Mouse (Mus musculus) heart, embryonic 15.5 days (tissue): ENCODE data around the gene Tekt1. TPM values are rescaled to one million over a fixed set of nuclear protein-coding genes. Genes with fewer than 3 reads are reported as not detected.

Experiments used
- ATAC-seq: fragments of 200-750 bp; cut with Nextera tagmentation; replicated peaks from 2 replicates; pipeline ENCODE4 v1.8.0; 2017; ENCODE audit warnings: low read depth, moderate TSS enrichment; ENCODE audit not compliant: insufficient number of reproducible peaks, insufficient read depth, low FRiP score
- H3K27ac ChIP-seq: fragments of 300-500 bp; sonication (generic); 2 replicates; pipeline ENCODE4 v1.5.1; 2015; ENCODE audit warnings: mild to moderate bottlenecking, inconsistent platforms
- H3K27me3 ChIP-seq: fragments of 300-500 bp; sonication (generic); 2 replicates; pipeline ENCODE4 v1.6.1; 2015; ENCODE audit warnings: inconsistent platforms
- H3K36me3 ChIP-seq: fragments of 300-500 bp; sonication (generic); 2 replicates; pipeline ENCODE4 v1.6.1; 2015; ENCODE audit warnings: mild to moderate bottlenecking, inconsistent platforms
- H3K4me1 ChIP-seq: fragments of 300-500 bp; sonication (generic); replicated peaks from 2 replicates; pipeline ENCODE4 v1.6.1; 2015; ENCODE audit warnings: inconsistent platforms
- H3K4me2 ChIP-seq: fragments of 300-500 bp; sonication (generic); 2 replicates; pipeline ENCODE4 v1.6.1; 2015; ENCODE audit warnings: inconsistent platforms, mild to moderate bottlenecking, moderate library complexity
- H3K4me3 ChIP-seq: fragments of 300-500 bp; sonication (generic); 2 replicates; pipeline ENCODE4 v1.5.1; 2015; ENCODE audit warnings: mild to moderate bottlenecking, inconsistent platforms
- H3K9ac ChIP-seq: fragments of 300-500 bp; sonication (generic); 2 replicates; pipeline ENCODE4 v1.6.1; 2015; ENCODE audit warnings: mild to moderate bottlenecking, inconsistent platforms
- H3K9me3 ChIP-seq: fragments of 300-500 bp; sonication (generic); replicated peaks from 2 replicates; pipeline ENCODE4 v1.6.1; 2016; ENCODE audit warnings: inconsistent platforms
- WGBS: fragments of 180-500 bp; shearing (Covaris S2); methylation state at CpG from one replicate; pipeline ENCODE4 v1.1.7; 2015; ENCODE audit warnings: mixed read lengths; 5-methylcytosine and 5-hydroxymethylcytosine counted together
- polyA plus RNA-seq: library from polyadenylated mRNA; unstranded; fragments of >200 nt; fragmentation: Nextera tagmentation; extraction: Ambion mirVana; gene quantifications from 2 replicates; pipeline ENCODE4 v1.2.1, GENCODE M21; 2015

The Tekt1 gene
- polyA plus RNA-seq, 1 experiment from 2014 or later = 0.72 TPM

GRCm38 (mm10) chr11:72402969-72403368, 40.7 kb upstream of the Tekt1 start:
- H3K36me3 ChIP-seq = peaks cover 43% of the 10 kb centered on the region

GRCm38 (mm10) chr11:72402017-72402416, 39.8 kb upstream of the Tekt1 start:
- WGBS = 43% methylated on average over 5 of the region's 5 CpGs
- no peak for ATAC-seq
- Histone ChIP-seq H3K9me3 (no peaks in the 10 kb centered on the region), H3K4me1 (peaks cover 76% of the 10 kb centered on the region), H3K4me3 (no peak overlapping the region), H3K4me2 (no peak overlapping the region), H3K27ac (peak overlapping the region; percentile 43), H3K9ac (no peak overlapping the region), H3K36me3 (peaks cover 43% of the 10 kb centered on the region), H3K27me3 (no peaks in the 10 kb centered on the region)

More at GRCm38 (mm10) chr11:72402969-72403368, 40.7 kb upstream of the Tekt1 start:
- H3K4me2 ChIP-seq = no peak overlapping the region
- no peaks in the 10 kb centered on the region for H3K9me3 ChIP-seq
- H3K27ac ChIP-seq = no peak overlapping the region
- ATAC-seq = no peak
- H3K4me1 ChIP-seq = peaks cover 74% of the 10 kb centered on the region
- H3K9ac ChIP-seq = no peak overlapping the region
- WGBS = 87% methylated on average over 12 of the region's 12 CpGs
- H3K4me3 ChIP-seq = no peak overlapping the region
- H3K27me3 ChIP-seq = no peaks in the 10 kb centered on the region

GRCm38 (mm10) chr11:72401068-72401467, 38.8 kb upstream of the Tekt1 start:
- Histone ChIP-seq H3K4me1 (peaks cover 76% of the 10 kb centered on the region), H3K4me2 (no peak overlapping the region), H3K4me3 (no peak overlapping the region), H3K27ac (no peak overlapping the region), H3K9ac (no peak overlapping the region), H3K9me3 (no peaks in the 10 kb centered on the region), H3K27me3 (no peaks in the 10 kb centered on the region), H3K36me3 (peaks cover 43% of the 10 kb centered on the region)
- ATAC-seq = no peak
- WGBS = 85% methylated on average over 12 of the region's 12 CpGs

- H3K27ac ChIP-seq = peak overlapping the region; percentile 89
- no peak overlapping the region for H3K4me3 ChIP-seq
- no peaks in the 10 kb centered on the region for H3K27me3 ChIP-seq
- H3K4me1 ChIP-seq = peaks cover 85% of the 10 kb centered on the region
- ATAC-seq = no peak
- H3K9me3 ChIP-seq = no peaks in the 10 kb centered on the region
- peaks cover 45% of the 10 kb centered on the region for H3K36me3 ChIP-seq
- WGBS = 80% methylated on average over 8 of the region's 8 CpGs
- 0 out of 2 replicates have a peak overlapping the region, but pooled peaks have one; percentile 16 for H3K9ac ChIP-seq
- no peak overlapping the region for H3K4me2 ChIP-seq
These were observed 35.7 kb upstream of the Tekt1 start for GRCm38 (mm10) chr11:72397811-72398525.

GRCm38 (mm10) chr11:72397072-72397471, 34.8 kb upstream of the Tekt1 start:
- no peak overlapping the region for H3K9ac ChIP-seq
- H3K4me2 ChIP-seq = peak overlapping the region; percentile 47
- peaks cover 77% of the 10 kb centered on the region for H3K4me1 ChIP-seq
- H3K27ac ChIP-seq = peak overlapping the region; percentile 89
- no peaks in the 10 kb centered on the region for H3K27me3 ChIP-seq
- ATAC-seq = peak; percentile 45
- H3K9me3 ChIP-seq = no peaks in the 10 kb centered on the region
- WGBS = 23% methylated on average over 10 of the region's 10 CpGs
- H3K36me3 ChIP-seq = peaks cover 40% of the 10 kb centered on the region
- no peak overlapping the region for H3K4me3 ChIP-seq

GRCm38 (mm10) chr11:72396621-72397020, 34.4 kb upstream of the Tekt1 start:
- 35% methylated on average over 7 of the region's 7 CpGs for WGBS

GRCm38 (mm10) chr11:72395652-72396051, 33.4 kb upstream of the Tekt1 start:
- no peaks in the 10 kb centered on the region for H3K9me3 ChIP-seq
- H3K27ac ChIP-seq = peak overlapping the region; percentile 89
- no peak overlapping the region for H3K9ac ChIP-seq
- H3K36me3 ChIP-seq = peaks cover 42% of the 10 kb centered on the region
- no peak overlapping the region for H3K4me2 ChIP-seq
- H3K4me1 ChIP-seq = peaks cover 66% of the 10 kb centered on the region
- WGBS = 41% methylated on average over 6 of the region's 6 CpGs
- no peaks in the 10 kb centered on the region for H3K27me3 ChIP-seq
- ATAC-seq = no peak
- no peak overlapping the region for H3K4me3 ChIP-seq

More at GRCm38 (mm10) chr11:72396621-72397020, 34.4 kb upstream of the Tekt1 start:
- Histone ChIP-seq H3K4me3 (no peak overlapping the region), H3K4me1 (peaks cover 72% of the 10 kb centered on the region), H3K36me3 (peaks cover 42% of the 10 kb centered on the region), H3K4me2 (peak overlapping the region; percentile 31; the same call in 1 of the 2 replicates), H3K9me3 (no peaks in the 10 kb centered on the region), H3K27ac (peak overlapping the region; percentile 89), H3K9ac (no peak overlapping the region), H3K27me3 (no peaks in the 10 kb centered on the region)
- ATAC-seq = peak; percentile 61

- Histone ChIP-seq H3K4me2 (no peak overlapping the region), H3K9ac (no peak overlapping the region), H3K27ac (no peak overlapping the region; the same call in 1 of the 2 replicates), H3K36me3 (peaks cover 42% of the 10 kb centered on the region), H3K9me3 (no peaks in the 10 kb centered on the region), H3K4me3 (no peak overlapping the region), H3K4me1 (peaks cover 60% of the 10 kb centered on the region), H3K27me3 (no peaks in the 10 kb centered on the region)
- ATAC-seq = no peak
- WGBS = 56% methylated on average over 2 of the region's 2 CpGs
These were observed 32.5 kb upstream of the Tekt1 start for GRCm38 (mm10) chr11:72394694-72395093.

GRCm38 (mm10) chr11:72393669-72394068, 31.4 kb upstream of the Tekt1 start:
- Histone ChIP-seq H3K4me2 (no peak overlapping the region), H3K27me3 (no peaks in the 10 kb centered on the region), H3K4me1 (peaks cover 54% of the 10 kb centered on the region), H3K27ac (peak overlapping the region; percentile 55), H3K4me3 (no peak overlapping the region), H3K36me3 (peaks cover 42% of the 10 kb centered on the region), H3K9me3 (no peaks in the 10 kb centered on the region), H3K9ac (no peak overlapping the region)
- no peak for ATAC-seq
- 31% methylated on average over 5 of the region's 5 CpGs for WGBS

- WGBS = 91% methylated on average over 3 of the region's 3 CpGs
- Histone ChIP-seq H3K36me3 (peaks cover 46% of the 10 kb centered on the region), H3K4me2 (no peak overlapping the region), H3K4me1 (peaks cover 53% of the 10 kb centered on the region), H3K9me3 (no peaks in the 10 kb centered on the region), H3K4me3 (no peak overlapping the region), H3K27ac (peak overlapping the region; percentile 55), H3K9ac (no peak overlapping the region), H3K27me3 (no peaks in the 10 kb centered on the region)
- ATAC-seq = no peak
These were observed 31.0 kb upstream of the Tekt1 start for GRCm38 (mm10) chr11:72393243-72393642.

GRCm38 (mm10) chr11:72391181-72391580, 28.9 kb upstream of the Tekt1 start:
- Histone ChIP-seq H3K9me3 (no peaks in the 10 kb centered on the region), H3K27ac (no peak overlapping the region), H3K4me1 (peaks cover 33% of the 10 kb centered on the region), H3K36me3 (peaks cover 54% of the 10 kb centered on the region), H3K4me3 (no peak overlapping the region), H3K27me3 (no peaks in the 10 kb centered on the region), H3K4me2 (no peak overlapping the region), H3K9ac (no peak overlapping the region)
- ATAC-seq = no peak
- 87% methylated on average over 13 of the region's 13 CpGs for WGBS
